Mouse (Mus musculus) Patski (cell line): ENCODE measurements around the gene Gm49383. TPM values are rescaled to one million over a fixed set of nuclear protein-coding genes. Genes with fewer than 3 reads are reported as not detected.

ENCODE experiments used
- ATAC-seq: fragments of 100-300 bp; one replicate; pipeline ENCODE4 v1.8.0; 2021
- CTCF ChIA-PET: fragments of 350-600 bp; sonication (Branson Sonifier 250); formaldehyde crosslinking; loops from one replicate; lab custom pipeline; 2022; ENCODE audit warnings: inconsistent platforms; lab: Charles Lee
- POLR2A ChIA-PET: fragments of 350-600 bp; sonication (Branson Sonifier 250); formaldehyde crosslinking; loops from one replicate; lab custom pipeline; 2022; ENCODE audit warnings: antibody characterized with exemption, inconsistent platforms; lab: Charles Lee
- DNase-seq: peaks from one replicate; pipeline ENCODE4 v3.0.0-alpha.2; 2011; ENCODE audit warnings: low read depth, low spot score
- H3K27me3 ChIP-seq: fragments of 371-371 bp; one replicate; pipeline ENCODE4 v1.5.1; 2021
- CTCF ChIP-seq: fragments of 100-300 bp; IDR thresholded peaks from one replicate; pipeline ENCODE4 v1.5.1; 2021
- in situ Hi-C: fragments of 300-500 bp; cut with MboI; formaldehyde crosslinking; loops from 3 replicates; pipeline ENCODE4 v1.11.1; 2018; ENCODE audit warnings: low pct_unique_long_range_greater_than_20kb, mixed read lengths
- polyA plus RNA-seq: library from polyadenylated mRNA; unstranded; gene quantifications from one replicate; pipeline ENCODE4 v1.2.3, GENCODE M21; 2021

The Gm49383 gene
- polyA plus RNA-seq, 1 experiment from 2014 or later, result 6.5 TPM

- TF ChIP-seq CTCF, result no peak
- no peaks in the 10 kb centered on the region for H3K27me3 ChIP-seq
- ChIA-PET CTCF (no interaction called here), POLR2A (no interaction called here)
- ATAC-seq (no peak), DNase-seq (no peak)
- in situ Hi-C loops, result no loop called here
Observed at GRCm38 (mm10) chr12:69143460-69143859, 53.4 kb downstream of the Gm49383 start.

GRCm38 (mm10) chr12:69139841-69140240, 57.1 kb downstream of the Gm49383 start:
- in situ Hi-C loops, result no loop called here
- ATAC-seq (no peak), DNase-seq (no peak)
- CTCF ChIA-PET, result no interaction called here
- H3K27me3 ChIP-seq, result no peaks in the 10 kb centered on the region
- POLR2A ChIA-PET, result no interaction called here
- no peak for TF ChIP-seq CTCF

GRCm38 (mm10) chr12:69139201-69139600, 57.7 kb downstream of the Gm49383 start:
- TF ChIP-seq CTCF, result no peak
- DNase-seq (no peak), ATAC-seq (no peak)
- in situ Hi-C loops, result no loop called here
- CTCF ChIA-PET, result no interaction called here
- POLR2A ChIA-PET, result no interaction called here
- H3K27me3 ChIP-seq, result no peaks in the 10 kb centered on the region

Other genes with a start within 250 kb of the Gm49383 start
- gene Rps29, start 37.9 kb downstream of the Gm49383 start, polyA plus RNA-seq, result 940 TPM
- gene Lrr1, start 28.3 kb downstream of the Gm49383 start, polyA plus RNA-seq, result 3.1 TPM
- 455 TPM for gene Rpl36al, start 13.0 kb downstream of the Gm49383 start, polyA plus RNA-seq
- 65.9 TPM for gene Mgat2, start 12.9 kb downstream of the Gm49383 start, polyA plus RNA-seq
- 3.6 TPM for gene Dnaaf2, start 1.3 kb upstream of the Gm49383 start, polyA plus RNA-seq
- gene Gm49384, start 7.2 kb upstream of the Gm49383 start, polyA plus RNA-seq, result 4.9 TPM
- 6.1 TPM for gene Pole2, start 31.1 kb upstream of the Gm49383 start, polyA plus RNA-seq
- 5.2 TPM for gene Klhdc1, start 44.1 kb upstream of the Gm49383 start, polyA plus RNA-seq
- 94.8 TPM for gene Klhdc2, start 99.6 kb upstream of the Gm49383 start, polyA plus RNA-seq
- 44.5 TPM for gene Nemf, start 160.1 kb upstream of the Gm49383 start, polyA plus RNA-seq
- gene Arf6, start 175.0 kb upstream of the Gm49383 start, polyA plus RNA-seq, result 115 TPM
- gene Gm9887, start 175.4 kb upstream of the Gm49383 start, polyA plus RNA-seq, result 5.9 TPM